1 mouse cellular context compared by ENCODE assay signal in genomic region chr4:138447827-138448602, GRCm38 (mm10).
TF ChIP-seq lines count a peak whose summit lies in the region.

No protein-coding gene starts in this region.

TF ChIP-seq in MEL, 35 proteins besides CTCF, POLR2A, EP300 and RAD21 (continued from another document):
- TF ChIP-seq MXI1 (IDR thresholded peaks at IDR 0.05; ENCODE audit: low read depth, low read length) = no peak
